Mouse (Mus musculus): ENCODE measurements around the gene Rgr.

The Rgr gene

DNA sequence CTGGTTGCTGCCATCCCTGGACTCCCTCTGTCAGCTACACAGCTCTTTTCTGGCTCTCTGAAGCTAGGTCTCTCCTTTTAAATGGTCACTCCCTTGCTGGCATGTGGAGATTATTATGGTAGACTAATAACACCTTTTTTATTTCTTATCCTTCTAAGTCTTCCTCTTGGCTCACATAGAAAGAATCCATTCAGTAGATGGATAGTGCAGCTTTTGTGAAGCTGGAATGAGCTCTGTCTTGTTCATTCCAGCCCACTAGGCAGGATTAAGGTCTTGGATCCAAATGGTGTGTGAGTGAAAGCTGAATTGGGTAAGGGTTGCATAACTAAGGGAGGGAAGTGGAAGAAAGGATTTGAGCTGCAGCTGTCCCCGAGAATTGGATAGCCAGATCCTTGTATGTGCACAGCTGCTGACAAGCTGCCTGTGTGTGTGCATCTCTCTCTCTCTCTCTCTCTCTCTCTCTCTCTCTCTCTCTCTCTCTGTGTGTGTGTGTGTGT, at the start of gene Rgr:
TSS of gene Rgr (minus strand) at position 51 of the 497 bp plus-strand sequence.
- no peak for DNase-seq

DNA sequence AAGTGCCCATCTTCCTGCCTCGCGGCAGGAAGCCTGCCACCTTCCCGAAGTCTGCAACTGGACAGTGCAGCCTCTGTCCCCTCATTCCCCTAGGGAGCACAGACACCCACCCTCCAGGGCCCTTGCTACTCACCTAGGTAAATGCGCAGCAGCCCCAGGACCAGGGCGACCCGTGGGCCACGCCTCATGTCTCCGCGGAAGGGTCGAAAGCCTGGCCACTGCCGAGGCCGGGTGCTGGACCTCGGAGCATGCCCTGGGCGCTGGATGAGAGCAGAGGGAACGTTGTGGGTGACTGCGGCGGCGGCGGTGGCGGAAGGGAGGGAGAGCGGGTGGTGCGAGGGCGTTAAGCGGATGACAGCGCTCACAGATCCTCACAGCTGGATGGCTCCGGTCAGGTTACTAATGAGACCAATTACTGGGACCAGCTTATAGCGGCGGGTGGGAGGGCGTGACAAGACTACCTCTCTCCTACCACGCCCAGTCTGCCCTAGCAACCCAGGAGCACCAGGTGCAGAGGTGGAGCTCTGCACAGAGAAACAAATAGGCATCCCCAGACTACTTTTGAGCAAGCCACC, 49.3 kb upstream of the Rgr start, which contains the start of gene Cdhr1:
TSS of gene Cdhr1 (minus strand) at position 392 of the 575 bp plus-strand sequence.
- peak; percentile 80 for DNase-seq

GRCm38 (mm10) chr14:37095556-37095955, 46.8 kb upstream of the Rgr start:
- DNase-seq = peak; percentile 50

DNA sequence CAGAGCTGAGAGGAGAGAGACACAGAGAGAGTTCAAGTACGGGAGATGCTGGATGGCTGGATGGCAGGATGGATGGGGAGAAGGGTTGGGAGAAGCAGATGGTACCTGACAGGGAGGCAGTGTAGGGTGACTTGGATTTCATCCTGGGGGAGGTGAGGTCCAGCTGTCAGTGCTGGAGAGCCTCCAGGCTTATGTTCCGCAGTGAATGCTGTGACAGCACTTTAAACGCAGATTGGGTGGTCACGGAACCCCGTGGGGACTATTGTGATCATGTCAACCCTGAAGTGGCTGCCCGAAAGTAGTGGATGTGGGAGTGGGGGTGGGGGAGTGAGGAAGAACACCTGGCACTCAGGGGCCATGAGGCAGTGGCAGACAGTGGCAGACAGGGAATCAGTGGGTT, 45.7 kb upstream of the Rgr start:
- DNase-seq = peak; percentile 73

GRCm38 (mm10) chr14:37083755-37084154, 35.0 kb upstream of the Rgr start:
- DNase-seq = no peak

GRCm38 (mm10) chr14:37080724-37081123, 32.0 kb upstream of the Rgr start:
- peak; percentile 75 for DNase-seq

GRCm38 (mm10) chr14:37068516-37068915, 19.8 kb upstream of the Rgr start:
- peak; percentile 64 for DNase-seq

- DNase-seq = no peak
These were observed 18.9 kb upstream of the Rgr start, which contains the start of gene Lrit2 for GRCm38 (mm10) chr14:37067629-37068028. Gene Lrit2, plus strand, starts transcription at chr14:37067929.

DNA sequence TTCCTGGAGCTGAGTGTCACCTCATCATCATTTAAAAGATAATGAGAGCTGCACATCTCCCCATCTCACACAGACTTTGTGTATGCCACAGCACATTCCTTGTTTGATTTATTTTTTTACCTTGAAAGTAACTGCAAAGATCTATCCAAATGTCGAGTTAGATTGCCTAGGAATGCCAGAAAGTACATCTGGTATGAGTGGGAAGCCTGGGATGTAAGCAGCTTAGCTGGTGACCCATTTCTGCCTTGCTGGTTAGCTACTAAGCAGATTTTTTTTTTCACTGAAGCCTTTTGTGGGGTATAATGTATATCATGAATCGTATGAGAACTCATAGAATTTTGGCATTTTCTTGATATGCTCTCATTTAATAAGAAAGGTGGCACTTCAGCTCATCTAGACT, 17.9 kb upstream of the Rgr start:
- DNase-seq = no peak

- no peak for DNase-seq
These were observed 16.1 kb upstream of the Rgr start for GRCm38 (mm10) chr14:37064849-37065248.

- DNase-seq = no peak
These were observed 14.3 kb downstream of the Rgr start for GRCm38 (mm10) chr14:37034432-37034831.

- DNase-seq = no peak
These were observed 15.5 kb downstream of the Rgr start for GRCm38 (mm10) chr14:37033241-37033640.

- peak; percentile 66 for DNase-seq
These were observed 16.2 kb downstream of the Rgr start for GRCm38 (mm10) chr14:37032481-37033104.

DNA sequence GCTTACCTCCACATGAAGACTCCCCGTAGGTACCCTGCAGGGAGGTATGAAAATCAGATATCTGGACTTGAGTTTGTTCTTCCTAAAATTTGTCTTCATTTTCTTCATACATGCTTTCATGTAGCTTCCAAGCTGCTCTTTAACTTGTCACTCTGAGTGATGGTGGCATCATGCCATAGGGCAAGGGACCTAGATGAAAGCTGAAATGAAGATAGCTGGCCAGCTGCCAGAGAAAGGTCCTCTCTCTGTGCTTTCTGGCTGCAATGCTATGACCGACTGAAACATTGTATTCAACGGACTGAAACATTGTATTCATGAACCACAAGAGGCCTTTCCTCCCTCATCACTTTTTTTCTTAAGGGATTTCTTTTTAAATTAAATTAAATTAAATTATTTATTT, 20.2 kb downstream of the Rgr start:
- DNase-seq = peak; percentile 73

GRCm38 (mm10) chr14:37027951-37028350, 20.8 kb downstream of the Rgr start:
- DNase-seq = no peak

GRCm38 (mm10) chr14:37027248-37027933, 21.4 kb downstream of the Rgr start:
- DNase-seq = no peak

DNA sequence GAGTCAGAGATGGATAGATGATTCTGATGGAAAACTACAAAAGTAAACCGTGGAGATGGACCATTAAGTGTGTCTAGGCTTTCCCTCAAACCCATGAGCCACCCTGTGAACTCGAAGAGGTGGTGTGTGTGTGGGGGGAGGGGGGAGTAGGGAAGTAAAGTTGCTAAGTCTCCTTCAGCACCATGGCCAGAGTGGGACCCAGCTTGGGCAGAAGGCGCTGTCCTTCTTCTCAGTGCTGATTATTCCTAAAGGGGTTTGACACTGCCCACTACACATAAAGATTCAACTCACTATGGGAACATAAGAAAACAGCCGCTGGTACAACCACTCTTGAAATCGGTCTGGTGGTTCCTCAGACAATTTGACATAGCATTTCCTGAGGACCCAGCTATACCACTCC, 32.9 kb downstream of the Rgr start:
- no peak for DNase-seq

DNA sequence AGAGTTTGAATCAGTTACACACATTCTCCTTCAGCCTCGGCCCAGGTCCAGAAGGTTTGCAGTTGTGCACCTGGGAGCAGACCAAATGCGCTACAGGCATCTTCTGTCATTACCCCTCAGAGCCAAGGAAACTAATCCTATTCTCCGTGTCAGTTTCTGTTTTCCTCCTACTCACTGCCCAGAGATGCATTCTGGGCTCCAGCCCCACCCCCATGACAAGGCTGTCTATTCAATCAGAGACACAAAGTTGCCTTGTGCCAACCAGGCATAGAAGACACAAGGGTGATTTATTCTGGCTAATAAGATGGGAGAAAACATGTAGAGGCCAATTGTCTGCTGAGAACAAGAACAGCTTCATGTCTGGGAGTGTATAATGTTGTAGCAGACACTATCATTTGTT, 35.1 kb downstream of the Rgr start:
- DNase-seq = no peak

GRCm38 (mm10) chr14:37009686-37010085, 39.1 kb downstream of the Rgr start:
- no peak for DNase-seq

- DNase-seq = no peak
These were observed 42.3 kb downstream of the Rgr start for GRCm38 (mm10) chr14:37006489-37006888.

DNA sequence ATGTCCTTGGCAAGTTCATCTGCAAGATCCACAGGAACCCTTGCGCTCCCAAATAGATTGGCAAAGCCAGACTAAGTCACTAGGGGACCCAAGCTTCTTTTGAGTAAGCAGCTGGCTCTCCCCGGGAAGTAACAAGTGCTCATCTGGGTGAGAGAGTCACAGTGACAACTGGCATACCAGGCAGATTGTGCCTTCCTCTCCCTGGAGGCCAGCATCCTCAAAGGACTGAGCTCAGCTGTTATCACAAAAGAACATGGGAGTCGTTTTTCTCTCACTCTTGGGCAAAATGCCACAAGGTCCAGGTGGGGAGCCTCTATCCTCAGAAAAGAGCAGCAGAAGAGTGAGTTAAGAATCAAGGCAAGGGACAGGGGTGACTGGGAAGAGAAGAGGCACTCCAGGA, 42.9 kb downstream of the Rgr start:
- no peak for DNase-seq

GRCm38 (mm10) chr14:37003431-37004095, 45.2 kb downstream of the Rgr start:
- no peak for DNase-seq

- DNase-seq = no peak
These were observed 45.9 kb downstream of the Rgr start for GRCm38 (mm10) chr14:37002852-37003251.
